Mouse (Mus musculus): ENCODE measurements around the gene Gm973.

Gene Gm973

GRCm38 (mm10) chr1:59495970-59496369 lies 20.1 kb upstream of the Gm973 start:
- DNase-seq, result no peak

GRCm38 (mm10) chr1:59497741-59498613 lies 18.1 kb upstream of the Gm973 start:
- no peak for DNase-seq

GRCm38 (mm10) chr1:59499327-59499726 lies 16.7 kb upstream of the Gm973 start:
- DNase-seq, result no peak

GRCm38 (mm10) chr1:59502355-59502754 lies 13.7 kb upstream of the Gm973 start:
- DNase-seq, result no peak

- no peak for DNase-seq
Measured at GRCm38 (mm10) chr1:59503659-59504301, 12.3 kb upstream of the Gm973 start.

- DNase-seq, result no peak
Measured at GRCm38 (mm10) chr1:59504302-59504700, 11.8 kb upstream of the Gm973 start.

GRCm38 (mm10) chr1:59508463-59509139 lies 7.5 kb upstream of the Gm973 start:
- no peak for DNase-seq

- DNase-seq, result no peak
Measured at GRCm38 (mm10) chr1:59511566-59512270, 4.3 kb upstream of the Gm973 start.

GRCm38 (mm10) chr1:59520226-59520837 lies 4.3 kb downstream of the Gm973 start:
- DNase-seq, result no peak

- DNase-seq, result no peak
Measured at GRCm38 (mm10) chr1:59522456-59522855, 6.4 kb downstream of the Gm973 start.

GRCm38 (mm10) chr1:59523378-59523958 lies 7.4 kb downstream of the Gm973 start:
- no peak for DNase-seq

- DNase-seq, result no peak
Measured at GRCm38 (mm10) chr1:59524071-59524470, 8.0 kb downstream of the Gm973 start.

- no peak for DNase-seq
Measured at GRCm38 (mm10) chr1:59524759-59525158, 8.7 kb downstream of the Gm973 start.

- DNase-seq, result no peak
Measured at GRCm38 (mm10) chr1:59527219-59527618, 11.2 kb downstream of the Gm973 start.

GRCm38 (mm10) chr1:59534976-59535810 lies 19.1 kb downstream of the Gm973 start:
- DNase-seq, result peak; percentile 33

GRCm38 (mm10) chr1:59538381-59538780 lies 22.3 kb downstream of the Gm973 start:
- no peak for DNase-seq

GRCm38 (mm10) chr1:59540537-59541148 lies 24.6 kb downstream of the Gm973 start:
- no peak for DNase-seq

GRCm38 (mm10) chr1:59541271-59542020 lies 25.4 kb downstream of the Gm973 start:
- peak; percentile 63 for DNase-seq

- DNase-seq, result no peak
Measured at GRCm38 (mm10) chr1:59542231-59542630, 26.2 kb downstream of the Gm973 start.

- no peak for DNase-seq
Measured at GRCm38 (mm10) chr1:59543911-59544310, 27.8 kb downstream of the Gm973 start.
